Comparison of ENCODE assay signal across 9 mouse cellular contexts in genomic region chr15:98002991-98003821, GRCm38 (mm10). TPM values are rescaled to one million over a fixed set of nuclear protein-coding genes. Genes with fewer than 3 reads are reported as not detected.
A peak's percentile ranks its signal among the peaks of the same experiment; 100 is the strongest.
DNase-seq lines count a peak whose midpoint lies in the region; ATAC-seq and TF ChIP-seq lines count a peak whose summit lies in the region.
"Had no signal": no experiment of that assay in that cellular context is flagged by ENCODE, and none has a peak within 500 bp of the region (broad histone marks: within the 10 kb centered on the region; RNA-seq: fewer than 3 reads in every experiment).

No protein-coding gene starts in this region.

- H3K9me3 ChIP-seq in liver, postnatal 0 days (ENCODE audit: low read length) = no peaks in the 10 kb centered on the region

- peak; percentile 57 for DNase-seq in gastrocnemius, postnatal 10 days
- no peak for DNase-seq in gastrocnemius, postnatal 36 days
- peak; percentile 47 for DNase-seq in R1 (ENCODE audit: low read depth, low spot score)
- peak; percentile 45 for DNase-seq in heart, postnatal 4 days
- peak; percentile 36 for DNase-seq in liver, postnatal 0 days
- peak; percentile 56 for DNase-seq in yolk sac, embryonic 10.5 days (ENCODE audit: low spot score)
- DNase-seq in left cerebral cortex, adult 2 months (ENCODE audit: extremely low spot score in 1 of 2, low spot score in 2 of 2) = no peak
- DNase-seq in right cerebral cortex, postnatal 4 days = no peak

- TF ChIP-seq CTCF in liver, postnatal 0 days (IDR thresholded peaks at IDR 0.05; ENCODE audit: low read depth) = no peak
- no peak for TF ChIP-seq CTCF in left cerebral cortex, adult 2 months (IDR thresholded peaks at IDR 0.05)

- no peaks in the 10 kb centered on the region for H3K36me3 ChIP-seq in liver, postnatal 0 days (replicated peaks; ENCODE audit: insufficient read depth, low read length)

- no peak overlapping the region for H3K9ac ChIP-seq in liver, postnatal 0 days (replicated peaks)

- intact Hi-C loops in gastrocnemius, postnatal 36 days (cut with DNase I) = no loop called here
- intact Hi-C loops in left cerebral cortex, adult 2 months (cut with DNase I) = no loop called here

- 0 out of 2 replicates have a peak, but pooled peaks cover 6% of the 10 kb centered on the region for H3K4me1 ChIP-seq in liver, postnatal 0 days (ENCODE audit: insufficient read depth)

- no peak overlapping the region for H3K27ac ChIP-seq in liver, postnatal 0 days (ENCODE audit: low read depth)
- no peak overlapping the region for H3K27ac ChIP-seq in left cerebral cortex, adult 2 months

- ATAC-seq in liver, postnatal 0 days = no peak

- H3K4me2 ChIP-seq in liver, postnatal 0 days (ENCODE audit: low read depth, low read length) = no peak overlapping the region

- H3K27me3 ChIP-seq in liver, postnatal 0 days (ENCODE audit: insufficient read depth, low read length) = peaks cover 88% of the 10 kb centered on the region

- no peak for TF ChIP-seq EP300 in liver, postnatal 0 days (IDR thresholded peaks at IDR 0.05; ENCODE audit: low read depth)

- WGBS in liver, postnatal 0 days (ENCODE audit: insufficient replicate concordance) = under 1% methylated on average over 42 of the region's 42 CpGs

- H3K4me3 ChIP-seq in liver, postnatal 0 days (ENCODE audit: low read depth, low read length) = no peak overlapping the region
- no peak overlapping the region for H3K4me3 ChIP-seq in left cerebral cortex, adult 2 months

RNA-seq across cellular contexts. Expression of gene Col2a1, which starts 1.3 kb away (rescaled TPM):
- total RNA-seq in gastrocnemius, postnatal 10 days (2021) = 10 to 100 TPM; 33.3 to 33.7 TPM
- total RNA-seq in gastrocnemius, postnatal 36 days (2021) = 1 to 10 TPM; 1.9 to 3.5 TPM
- 1 to 10 TPM; 1.1 to 1.3 TPM for total RNA-seq in heart, postnatal 4 days (2021)
- polyA plus RNA-seq in liver, postnatal 0 days (2015; fragmentation: Nextera tagmentation; extraction: Ambion mirVana) = 0.12 TPM in 1 of 2 replicates, not detected in the other
- total RNA-seq in left cerebral cortex, adult 2 months (2021) = under 1 TPM; 0.61 to 0.63 TPM
- total RNA-seq: neutrophil, adult 5-6 weeks had no signal

RNA-seq across cellular contexts. Expression of gene Tmem106c, which starts 39.2 kb away (rescaled TPM):
- total RNA-seq in gastrocnemius, postnatal 10 days (2021) = 10 to 100 TPM; 14.4 to 17.7 TPM
- total RNA-seq in gastrocnemius, postnatal 36 days (2021) = 1 to 10 TPM; 4.5 to 5.2 TPM
- total RNA-seq in heart, postnatal 4 days (2021) = 10 to 100 TPM; 20.5 to 20.6 TPM
- 16.1 and 16.4 TPM in 2 replicates for polyA plus RNA-seq in liver, postnatal 0 days (2015; fragmentation: Nextera tagmentation; extraction: Ambion mirVana)
- total RNA-seq in left cerebral cortex, adult 2 months (2021) = 10 to 100 TPM; 26.6 to 31.7 TPM

Comparison
In these comparisons a context has a peak if more than half of its experiments do, and no peak if none do; other contexts are left out.
1. DNase-seq: peak in gastrocnemius, postnatal 10 days (single experiment), R1 (single experiment), heart, postnatal 4 days (single experiment), liver, postnatal 0 days (single experiment) and yolk sac, embryonic 10.5 days (single experiment); none in gastrocnemius, postnatal 36 days (0 of 2), left cerebral cortex, adult 2 months (0 of 2) and right cerebral cortex, postnatal 4 days (single experiment).
2. RNA of gene Col2a1, which starts 1.3 kb away (total RNA-seq): 33.3 to 33.7 TPM in gastrocnemius, postnatal 10 days; 1.9 to 3.5 TPM in gastrocnemius, postnatal 36 days, 1.1 to 1.3 TPM in heart, postnatal 4 days and 0.61 to 0.63 TPM in left cerebral cortex, adult 2 months; every median in the first group is over 4 times any median in the second.